Mouse (Mus musculus) c-Kit-negative CD71-positive TER-119-positive erythroid progenitor cells, embryonic 14.5 days (primary cell): ENCODE measurements around the gene Cmtm1.
"Not testable (repeated sequence)": the region's sequence is repeated elsewhere in the genome, so short reads cannot be mapped to it uniquely, and the experiment has no call there.

Source experiments
- DNase-seq: peaks from one replicate; pipeline ENCODE4 v3.0.0-alpha.2; 2013; ENCODE audit warnings: low read depth, low spot score

The Cmtm1 gene

GRCm38 (mm10) chr8:104321267-104321666, 11.3 kb upstream of the Cmtm1 start, which contains the start of gene Gm11020:
Gene Gm11020 (plus strand): TSS chr8:104321567.
- DNase-seq, result not testable (repeated sequence)

GRCm38 (mm10) chr8:104313311-104313710, 3.4 kb upstream of the Cmtm1 start:
- no peak for DNase-seq

DNA sequence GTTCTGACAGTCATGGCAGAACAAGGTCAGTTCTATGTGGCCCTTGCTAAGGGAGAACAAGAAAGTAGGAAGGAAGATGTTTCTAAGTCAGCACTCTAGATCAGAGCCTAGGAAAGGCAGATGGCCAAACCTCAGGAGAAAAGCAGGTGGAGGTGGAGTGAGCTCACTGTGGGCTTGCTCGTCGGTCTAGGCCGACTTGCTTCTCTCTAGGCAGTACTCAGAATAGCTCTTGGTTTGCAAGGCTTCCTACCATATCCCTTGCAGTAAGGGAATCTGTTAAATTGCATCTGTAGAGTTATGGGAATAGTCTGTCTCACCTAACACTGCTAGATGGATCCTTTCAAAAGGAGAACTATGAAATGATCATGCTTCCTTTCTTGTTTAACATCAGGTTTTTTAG, 2.1 kb upstream of the Cmtm1 start:
- DNase-seq, result not testable (repeated sequence)

- DNase-seq, result not testable (repeated sequence)
These were observed 1.6 kb downstream of the Cmtm1 start for GRCm38 (mm10) chr8:104308341-104308740.

DNA sequence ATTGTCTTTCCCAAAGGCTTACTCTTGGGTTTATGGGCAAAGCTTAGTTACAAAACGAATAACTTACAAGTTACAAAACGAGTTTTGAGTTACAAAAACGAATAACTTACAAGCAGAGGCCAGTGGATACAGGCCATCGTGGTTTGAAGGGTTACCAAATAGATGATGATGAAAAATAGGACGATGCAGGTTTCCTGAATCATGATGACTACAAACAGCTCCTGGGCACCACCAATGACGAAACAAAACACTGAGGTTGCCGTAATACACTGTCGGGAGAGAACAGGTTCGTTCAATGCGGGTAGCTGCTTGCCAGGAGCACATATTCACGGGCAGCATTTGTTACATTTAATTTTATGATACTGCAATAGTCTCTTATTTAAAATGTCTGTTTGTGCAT, 5.0 kb downstream of the Cmtm1 start:
- DNase-seq, result no peak

DNA sequence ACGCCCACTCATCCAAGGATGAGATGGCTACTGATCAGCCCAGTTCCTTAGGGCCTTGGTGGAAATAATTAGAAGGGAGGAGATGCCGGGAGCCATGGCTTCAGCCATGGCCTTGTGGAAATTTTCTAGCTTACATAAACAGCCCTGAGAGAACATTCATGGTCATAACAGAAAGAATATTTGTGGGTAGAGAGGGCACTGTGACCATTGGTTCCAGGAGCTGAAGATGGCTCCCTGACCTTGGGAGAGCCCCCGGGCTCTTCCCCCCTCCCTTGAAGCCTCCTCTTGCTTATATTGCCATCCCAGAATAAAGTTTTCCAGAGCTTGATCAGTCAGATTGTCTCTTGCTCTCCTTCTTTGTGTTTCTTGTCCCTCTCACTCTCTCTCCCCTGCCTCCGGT, 7.4 kb downstream of the Cmtm1 start:
- DNase-seq, result not testable (repeated sequence)

- DNase-seq, result not testable (repeated sequence)
These were observed 8.4 kb downstream of the Cmtm1 start for GRCm38 (mm10) chr8:104301577-104301976.

- no peak for DNase-seq
These were observed 15.5 kb downstream of the Cmtm1 start for GRCm38 (mm10) chr8:104294396-104294795.

DNA sequence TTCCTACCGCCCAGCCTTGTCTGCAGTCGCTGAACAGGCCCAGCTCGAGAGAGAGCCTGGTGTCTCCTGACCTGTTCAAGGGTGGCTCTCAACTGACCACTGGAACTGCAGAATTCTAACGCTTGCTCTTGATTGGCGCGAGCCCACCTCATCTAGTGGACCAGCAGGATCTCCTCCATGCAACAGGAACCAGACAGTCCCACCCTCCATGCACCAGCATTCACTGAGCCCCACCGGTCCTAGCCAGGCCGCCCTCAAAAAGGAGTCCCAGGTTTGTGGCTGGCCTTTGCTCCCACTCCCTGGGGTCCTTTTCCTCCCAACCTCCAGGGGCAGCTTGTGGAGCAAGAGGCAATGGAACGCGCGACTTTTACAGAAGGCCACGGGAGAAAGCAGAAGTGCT, 16.9 kb downstream of the Cmtm1 start, which contains the start of gene Cmtm2a:
TSS of gene Cmtm2a (minus strand) at position 101 of the 400 bp plus-strand sequence.
- DNase-seq, result not testable (repeated sequence)

GRCm38 (mm10) chr8:104268937-104269440, 41.0 kb downstream of the Cmtm1 start:
- no peak for DNase-seq

DNA sequence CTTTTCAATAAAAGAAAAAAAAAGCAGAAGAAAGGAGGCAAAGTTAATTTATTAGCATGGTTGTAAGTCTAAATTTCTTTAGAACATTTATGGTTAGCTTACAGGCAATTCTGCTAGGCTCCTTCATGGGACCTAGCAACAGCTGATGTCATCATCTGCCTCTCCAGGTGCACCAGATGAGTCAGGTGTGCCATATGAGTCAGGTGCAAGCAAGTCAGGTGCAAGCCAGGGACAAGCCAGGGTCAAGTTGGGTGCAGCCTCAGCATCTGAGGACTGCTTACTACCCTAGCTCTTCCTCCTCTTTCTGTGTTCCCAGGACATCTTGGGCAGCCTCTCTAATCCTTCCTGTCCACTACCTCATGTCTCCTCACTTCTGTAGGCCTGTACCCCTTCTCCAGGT, 41.6 kb downstream of the Cmtm1 start:
- no peak for DNase-seq

DNA sequence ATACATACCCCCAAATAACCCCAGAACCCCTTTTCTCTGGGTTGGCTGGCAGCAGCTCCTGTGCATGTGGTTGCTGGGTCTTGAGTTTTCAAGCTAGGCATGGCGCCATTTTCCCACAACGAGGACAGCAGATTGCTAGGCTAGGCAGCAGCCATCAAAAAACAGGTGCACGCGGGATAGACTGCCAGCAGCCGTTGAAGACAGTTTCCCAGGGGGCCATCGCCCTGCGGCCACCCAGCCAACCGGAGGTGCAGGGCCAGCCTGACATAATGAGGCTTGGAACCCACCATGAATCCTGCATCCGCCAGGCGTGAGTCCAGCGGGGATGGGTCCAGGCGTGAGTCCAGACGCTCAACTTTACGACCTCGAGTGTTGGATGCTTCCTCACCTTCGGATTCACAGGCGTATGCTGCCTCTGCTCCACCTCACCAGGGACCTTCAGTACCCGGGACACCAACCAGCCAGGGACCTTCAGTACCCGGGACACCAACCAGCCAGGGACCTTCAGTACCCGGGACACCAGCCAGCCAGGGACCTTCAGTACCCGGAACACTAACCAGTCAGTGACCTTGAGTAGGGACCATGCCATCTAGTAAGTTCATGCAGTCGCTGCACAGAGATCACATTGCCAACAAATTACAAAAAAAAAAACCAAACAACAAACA, 45.5 kb downstream of the Cmtm1 start:
- DNase-seq, result not testable (repeated sequence)

DNA sequence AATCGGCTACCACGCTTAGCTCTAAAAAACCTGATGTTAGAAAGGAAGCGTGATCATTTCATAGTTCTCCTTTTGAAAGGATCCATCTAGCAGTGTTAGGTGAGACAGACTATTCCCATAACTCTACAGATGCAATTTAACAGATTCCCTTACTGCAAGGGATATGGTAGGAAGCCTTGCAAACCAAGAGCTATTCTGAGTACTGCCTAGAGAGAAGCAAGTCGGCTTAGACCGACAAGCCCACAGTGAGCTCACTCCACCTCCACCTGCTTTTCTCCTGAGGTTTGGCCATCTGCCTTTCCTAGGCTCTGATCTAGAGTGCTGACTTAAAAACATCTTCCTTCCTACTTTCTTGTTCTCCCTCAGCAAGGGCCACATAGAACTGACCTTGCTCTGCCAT, 48.1 kb downstream of the Cmtm1 start:
- not testable (repeated sequence) for DNase-seq

GRCm38 (mm10) chr8:104253016-104253415, 56.9 kb downstream of the Cmtm1 start:
- DNase-seq, result peak; percentile 20

DNA sequence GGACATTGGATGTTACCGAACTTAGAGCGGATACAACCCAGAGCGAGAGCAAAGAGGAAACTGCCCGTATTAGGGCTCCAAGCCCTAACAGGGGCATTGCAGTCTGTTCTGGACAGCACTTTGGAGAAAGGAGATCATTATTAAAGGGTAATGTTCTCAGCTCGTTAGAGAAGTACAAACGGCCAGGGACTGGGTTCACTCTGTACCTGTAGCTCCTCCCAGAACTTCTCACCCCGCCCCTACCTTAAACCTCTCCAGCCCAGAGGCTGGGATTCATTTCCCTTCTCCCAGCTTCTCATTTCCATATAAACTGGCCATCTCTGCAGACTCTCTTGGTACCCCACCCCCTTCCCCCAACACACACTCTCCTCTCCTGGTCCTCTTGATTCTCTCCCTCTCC, 58.5 kb downstream of the Cmtm1 start:
- no peak for DNase-seq

GRCm38 (mm10) chr8:104250439-104251367, 59.2 kb downstream of the Cmtm1 start, which contains the start of gene Cklf:
Gene Cklf (plus strand): TSS chr8:104250861.
- peak; percentile 87 for DNase-seq

DNA sequence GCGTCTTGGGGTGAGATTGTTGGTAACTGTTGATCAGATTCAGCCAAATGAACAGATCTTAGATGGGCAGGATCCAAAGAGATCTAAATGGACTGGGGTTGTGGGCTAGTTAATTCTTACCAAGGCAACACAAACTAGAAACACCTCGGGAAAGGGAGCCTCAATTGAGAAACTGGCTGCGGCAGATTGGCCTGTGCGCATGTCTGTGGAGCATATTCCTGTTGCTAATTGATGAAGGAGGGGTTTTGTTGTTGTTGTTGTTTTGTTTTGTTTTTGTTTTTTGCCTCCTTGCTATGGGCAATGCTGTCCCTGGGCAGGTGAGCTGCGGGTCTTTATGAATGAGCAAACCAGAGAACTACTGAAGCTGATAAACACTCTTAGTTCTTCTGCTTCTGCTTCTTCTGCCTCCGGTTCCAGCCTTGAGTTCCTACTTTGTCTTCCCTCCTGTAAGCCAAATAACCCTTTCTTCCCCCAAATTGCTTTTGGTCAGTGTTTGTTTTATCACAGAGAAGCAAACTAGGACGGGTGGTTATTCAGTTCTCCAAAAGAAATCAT, 60.4 kb downstream of the Cmtm1 start:
- DNase-seq, result no peak

DNA sequence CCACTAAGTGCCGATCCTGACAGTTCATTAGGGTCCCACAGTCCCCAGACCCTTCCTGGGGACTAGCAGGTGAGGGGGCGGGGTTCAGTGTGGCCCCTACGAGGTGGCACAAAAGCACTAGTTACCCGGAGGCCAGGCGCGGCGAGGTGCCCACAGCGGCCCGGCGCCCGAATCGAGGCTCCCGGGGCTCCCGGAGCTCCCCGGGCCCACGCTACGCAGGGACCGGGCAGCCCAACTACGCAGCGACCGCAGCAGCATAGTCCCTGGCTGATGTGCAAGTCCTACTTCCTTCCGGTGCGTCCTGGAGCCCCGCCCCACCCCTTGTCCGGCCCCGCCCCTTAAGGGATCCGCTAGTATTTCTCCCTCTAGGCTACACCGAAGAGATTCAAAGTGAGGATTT, 61.7 kb downstream of the Cmtm1 start, which contains the start of gene Tk2:
TSS of gene Tk2 (minus strand) at position 283 of the 400 bp plus-strand sequence.
- DNase-seq, result peak; percentile 63

- DNase-seq, result no peak
These were observed 62.1 kb downstream of the Cmtm1 start for GRCm38 (mm10) chr8:104247908-104248275.

- DNase-seq, result no peak
These were observed 62.7 kb downstream of the Cmtm1 start for GRCm38 (mm10) chr8:104247054-104247907.

- DNase-seq, result no peak
These were observed 63.3 kb downstream of the Cmtm1 start for GRCm38 (mm10) chr8:104246621-104247020.
